Mouse (Mus musculus) induced T-regulatory cell, adult 2 months (primary cell): Measurements from ENCODE around the gene Tmem221.

ENCODE experiments used
- DNase-seq: peaks from one replicate; pipeline ENCODE4 v3.0.0-alpha.2; 2012; ENCODE audit warnings: low read depth

Gene Tmem221

GRCm38 (mm10) chr8:71547590-71547989 lies 11.1 kb downstream of the Tmem221 start:
- no peak for DNase-seq

DNA sequence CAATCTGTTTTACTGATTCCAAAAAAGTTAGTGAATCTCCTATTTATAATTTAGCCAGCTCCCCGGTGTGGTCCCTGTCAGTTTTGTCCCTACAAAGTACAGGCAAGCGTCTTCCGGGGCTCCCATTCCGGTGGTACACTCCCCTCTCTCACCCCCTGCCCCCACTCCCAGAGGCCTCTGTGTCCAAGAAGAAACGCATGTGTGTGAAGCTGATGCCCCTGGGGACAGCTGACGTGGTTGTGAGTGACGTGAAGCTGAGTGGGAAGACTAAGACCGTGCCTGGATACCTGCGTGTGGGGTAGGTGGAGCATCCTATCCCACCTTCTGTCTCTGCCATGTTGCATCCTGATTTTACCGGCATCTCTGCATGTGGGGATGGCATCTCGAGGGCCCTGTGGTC lies 13.6 kb downstream of the Tmem221 start:
- DNase-seq = no peak

- no peak for DNase-seq
Measured at GRCm38 (mm10) chr8:71543755-71544154, 14.9 kb downstream of the Tmem221 start.

DNA sequence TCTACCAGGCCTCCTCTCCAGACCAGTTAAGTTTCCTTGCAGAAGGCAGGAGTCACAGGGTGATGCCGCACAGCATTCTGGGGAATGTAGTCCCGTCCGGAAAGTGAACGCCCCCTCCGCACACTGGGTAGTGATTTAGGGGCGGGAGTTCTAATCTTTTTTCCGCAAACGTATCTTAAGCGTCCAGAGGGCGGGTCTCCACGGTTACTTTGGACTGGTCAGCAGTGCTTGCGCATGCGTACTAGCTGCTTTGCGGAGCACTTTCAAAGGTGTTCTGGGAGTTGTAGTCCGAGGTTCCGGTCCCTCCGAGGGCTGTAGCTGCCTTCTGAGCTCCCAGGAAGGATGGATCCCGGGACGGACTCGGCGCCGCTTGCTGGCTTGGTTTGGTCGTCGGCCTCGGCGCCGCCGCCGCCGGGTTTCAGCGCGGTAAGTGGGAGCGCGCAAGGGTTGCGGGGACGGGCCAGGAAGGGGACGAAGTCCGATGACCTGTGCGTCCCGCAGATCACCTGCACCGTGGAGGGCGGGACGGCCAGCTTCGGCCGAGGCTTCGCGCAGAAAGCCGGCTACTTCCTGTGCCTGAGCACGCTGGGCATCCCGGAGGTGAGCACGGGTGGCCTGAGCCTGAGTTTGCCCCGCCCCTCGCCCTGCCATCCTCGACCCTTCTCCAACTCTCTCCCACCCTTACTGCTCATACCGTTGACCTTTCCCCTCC lies 15.9 kb downstream of the Tmem221 start, which contains the start of gene Mvb12a:
TSS of gene Mvb12a (plus strand) at position 291 of the 712 bp plus-strand sequence.
- peak; percentile 98 for DNase-seq

- DNase-seq = peak; percentile 99
Measured at GRCm38 (mm10) chr8:71537028-71537867, 21.4 kb downstream of the Tmem221 start, which contains the start of gene Bst2. Gene Bst2, minus strand, starts transcription at chr8:71537456.

DNA sequence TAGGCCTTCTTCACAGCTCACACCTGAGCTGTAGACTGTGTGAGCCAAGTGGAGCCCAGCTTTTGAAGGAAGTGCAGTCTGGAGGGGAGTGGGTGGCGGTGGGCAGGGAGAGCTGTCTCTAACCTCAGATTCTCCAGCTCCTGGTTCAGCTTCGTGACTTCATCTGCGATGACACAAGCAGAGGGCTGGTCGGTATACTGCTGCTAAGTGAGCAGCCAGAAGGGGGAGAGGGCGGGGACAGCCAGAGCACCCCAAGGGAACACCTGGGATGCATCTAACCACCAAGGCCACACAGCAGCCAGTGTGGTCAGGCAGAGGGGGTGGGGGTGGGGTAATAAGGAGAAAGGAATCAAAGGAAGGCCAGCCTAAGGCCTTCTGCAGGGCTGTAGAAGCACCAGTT lies 23.0 kb downstream of the Tmem221 start:
- peak; percentile 43 for DNase-seq

DNA sequence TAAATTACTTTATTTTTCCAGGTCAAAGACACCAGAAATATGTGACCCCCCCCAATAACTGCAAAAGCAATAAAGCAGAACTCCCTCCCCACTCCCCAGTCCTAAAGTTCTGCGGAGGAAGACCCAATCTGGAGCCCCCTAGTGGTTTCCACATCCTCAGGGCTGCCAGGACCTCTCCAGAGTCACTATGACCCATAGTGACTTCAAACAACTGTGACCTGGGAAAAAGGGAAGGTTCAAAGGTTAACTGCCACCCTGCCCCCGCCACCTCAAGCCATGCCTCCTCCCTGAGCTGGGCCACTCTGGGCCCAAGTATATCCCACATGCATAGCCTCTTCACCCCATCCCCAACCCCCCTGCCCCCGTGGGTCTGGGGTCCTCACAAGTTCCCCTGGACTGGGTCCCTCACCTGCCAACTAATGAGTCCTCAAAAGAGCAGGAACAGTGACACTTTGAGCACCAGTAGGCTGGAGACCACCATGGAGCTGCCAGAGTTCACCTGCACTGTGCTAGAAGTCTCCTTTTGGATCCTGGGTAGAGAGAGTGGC lies 24.3 kb downstream of the Tmem221 start:
- no peak for DNase-seq

GRCm38 (mm10) chr8:71530735-71531467 lies 27.8 kb downstream of the Tmem221 start:
- peak; percentile 61 for DNase-seq

DNA sequence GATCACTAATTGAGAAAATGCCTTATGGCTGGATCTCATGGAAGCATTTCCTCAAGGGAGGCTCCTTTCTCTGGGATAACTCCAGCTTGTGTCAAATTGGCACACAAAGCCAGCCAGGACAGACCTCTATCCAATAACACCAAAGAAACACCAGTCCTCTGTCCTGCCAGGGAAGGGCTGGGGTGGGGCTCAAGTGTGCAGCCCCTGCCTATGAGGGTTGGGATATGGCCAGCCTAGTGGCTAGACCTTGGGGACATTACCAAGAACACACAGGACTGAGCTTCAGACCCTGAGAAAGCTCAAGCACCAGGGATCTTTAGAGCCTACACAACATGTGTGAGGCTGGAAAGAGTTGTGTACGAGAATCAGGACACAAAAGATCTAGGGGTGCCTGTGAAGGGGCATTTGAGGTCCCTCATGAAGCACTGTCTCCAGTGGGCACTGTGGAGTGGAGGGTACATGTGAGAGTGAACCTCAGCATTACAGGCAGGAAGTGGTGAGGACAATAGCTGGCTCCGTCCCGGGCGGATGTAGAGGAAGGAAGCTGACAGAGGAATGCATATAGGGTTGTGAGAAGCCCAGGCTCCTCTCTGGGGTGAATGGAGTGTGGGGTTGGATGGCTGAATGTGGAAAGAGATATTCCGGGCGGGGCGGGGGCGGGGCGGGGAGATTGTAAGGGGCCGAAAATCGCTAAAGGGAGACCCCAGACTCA lies 30.2 kb downstream of the Tmem221 start:
- DNase-seq = peak; percentile 67

GRCm38 (mm10) chr8:71527162-71527870 lies 31.4 kb downstream of the Tmem221 start:
- DNase-seq = no peak

GRCm38 (mm10) chr8:71526272-71526671 lies 32.4 kb downstream of the Tmem221 start:
- no peak for DNase-seq

DNA sequence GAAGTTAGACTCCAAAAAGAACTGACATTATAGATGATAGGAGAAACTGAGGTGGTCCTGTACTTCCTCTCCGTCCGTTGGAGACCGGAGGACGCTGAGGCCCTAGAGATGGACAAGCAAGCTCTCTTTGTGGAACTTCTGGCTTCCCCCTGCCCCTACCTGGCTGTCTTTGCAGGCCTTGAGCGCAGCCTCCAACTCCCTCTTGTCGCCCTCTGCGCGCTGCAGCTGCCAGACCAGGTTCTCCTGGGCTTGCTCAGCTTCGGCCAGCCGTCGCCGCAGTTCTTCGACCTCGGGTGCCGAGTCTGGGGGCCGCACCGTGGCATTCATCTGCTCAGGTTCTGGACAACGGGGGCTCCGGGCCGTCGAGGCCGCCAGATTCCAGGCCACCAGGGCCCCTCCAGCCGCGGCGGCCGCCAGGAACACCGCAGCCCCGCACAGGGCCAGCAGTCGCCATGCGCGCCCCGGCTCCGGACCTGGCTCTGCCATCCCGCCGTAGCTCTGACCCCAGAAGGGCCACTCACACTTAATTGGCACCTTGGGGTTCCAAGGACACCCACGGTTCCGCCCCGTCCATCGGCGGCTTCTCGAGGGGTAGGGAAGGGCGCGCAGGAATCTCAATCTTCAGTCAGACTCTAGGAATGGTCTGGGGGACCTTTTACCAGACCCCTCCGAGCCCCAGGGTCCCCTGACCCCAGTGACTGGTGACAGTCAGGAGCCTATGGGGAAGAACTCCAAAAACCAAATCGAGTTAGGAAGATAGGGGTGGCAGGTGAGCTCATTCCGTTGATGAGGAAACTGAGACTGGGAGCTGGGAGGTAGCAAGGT lies 33.2 kb downstream of the Tmem221 start, which contains the start of gene Ccdc194:
TSS of gene Ccdc194 (minus strand) at position 486 of the 825 bp plus-strand sequence.
- DNase-seq = no peak

DNA sequence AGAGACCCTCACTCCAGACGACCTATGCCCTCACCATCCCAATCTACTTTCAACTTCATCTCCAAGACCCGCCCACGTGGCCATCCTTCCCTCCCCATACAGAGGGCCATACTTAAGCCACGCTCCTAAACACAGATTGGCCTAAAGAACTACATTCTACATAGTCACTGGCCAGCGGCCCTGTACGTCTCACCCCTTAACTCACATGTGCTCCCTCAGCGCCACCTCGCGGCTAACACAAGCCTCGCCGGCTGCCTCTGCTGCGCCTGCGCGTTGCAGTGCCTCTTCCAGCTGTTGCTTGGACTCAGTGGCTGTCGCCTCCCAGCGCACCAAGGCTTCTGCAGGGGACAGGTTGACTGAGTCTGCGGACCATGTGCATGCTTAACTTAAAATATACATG lies 37.0 kb downstream of the Tmem221 start:
- DNase-seq = peak; percentile 95

DNA sequence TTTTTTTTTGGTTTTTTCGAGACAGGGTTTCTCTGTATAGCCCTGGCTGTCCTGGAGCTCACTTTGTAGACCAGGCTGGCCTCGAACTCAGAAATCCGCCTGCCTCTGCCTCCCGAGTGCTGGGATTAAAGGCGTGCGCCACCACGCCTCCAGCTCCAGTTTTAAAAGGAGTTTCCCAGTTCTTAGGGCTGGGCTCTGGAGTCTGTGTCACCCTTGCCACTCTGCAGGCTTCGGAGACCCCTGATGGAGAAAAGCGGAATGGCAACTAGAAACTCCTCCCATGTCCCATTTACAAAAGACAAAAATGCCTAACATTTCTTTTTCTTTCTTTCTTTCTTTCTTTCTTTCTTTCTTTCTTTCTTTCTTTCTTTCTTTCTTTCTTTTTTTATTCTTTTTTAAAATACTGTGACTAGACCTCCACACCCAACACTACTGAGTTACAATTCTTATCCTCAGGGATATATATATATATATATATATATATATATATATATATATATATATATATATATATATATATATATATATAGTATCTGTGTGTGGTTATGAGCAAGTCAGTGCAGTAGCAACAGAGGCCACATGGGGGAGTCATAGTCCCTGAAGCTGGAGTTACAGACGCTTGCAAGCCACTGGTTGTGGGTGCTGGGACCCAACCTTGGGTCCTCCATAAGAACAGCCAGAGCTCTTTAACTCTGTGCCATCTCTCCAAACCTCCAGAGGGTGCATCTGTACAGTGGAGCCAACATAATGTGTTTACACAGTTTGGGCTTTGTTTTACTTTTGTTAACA lies 39.4 kb downstream of the Tmem221 start:
- DNase-seq = peak; percentile 85

GRCm38 (mm10) chr8:71516786-71517185 lies 41.9 kb downstream of the Tmem221 start:
- DNase-seq = no peak

- no peak for DNase-seq
Measured at GRCm38 (mm10) chr8:71515043-71515442, 43.6 kb downstream of the Tmem221 start.

DNA sequence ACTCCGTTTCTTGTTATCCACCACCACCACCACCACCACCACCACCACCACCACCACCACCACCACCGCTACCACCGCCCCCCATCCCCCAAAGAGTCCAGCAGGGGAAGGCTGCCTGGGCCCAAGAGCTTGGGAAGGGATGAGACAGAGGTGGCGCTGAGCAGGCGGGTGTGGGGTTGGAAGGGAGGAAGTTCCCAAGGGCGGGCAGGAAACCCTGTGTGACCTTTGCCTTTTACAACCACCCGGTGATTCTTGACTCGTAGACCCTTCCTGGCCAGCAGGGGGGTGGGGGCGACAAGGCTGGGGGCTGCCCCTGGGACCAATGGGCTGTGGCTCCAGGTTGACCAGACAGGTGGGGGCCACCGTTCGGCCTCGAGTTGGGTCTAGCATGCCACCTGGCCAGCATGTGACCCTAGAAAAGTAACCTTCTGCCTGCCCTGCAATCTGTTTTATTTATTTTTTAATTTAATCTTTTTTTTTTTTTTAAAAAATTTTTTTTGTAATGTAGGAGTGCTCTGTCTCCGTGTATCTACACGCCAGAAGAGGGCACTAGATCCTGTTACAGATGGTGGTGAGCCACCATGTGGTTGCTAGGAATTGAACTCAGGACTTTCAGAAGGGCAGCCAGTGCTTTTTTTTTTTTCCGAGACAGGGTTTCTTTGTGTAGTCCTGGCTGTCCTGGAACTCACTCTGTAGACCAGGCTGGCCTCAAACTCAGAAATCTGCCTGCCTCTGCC lies 45.5 kb downstream of the Tmem221 start:
- no peak for DNase-seq

- DNase-seq = no peak
Measured at GRCm38 (mm10) chr8:71511644-71512043, 47.0 kb downstream of the Tmem221 start, which contains the start of gene Plvap. Gene Plvap, minus strand, starts transcription at chr8:71511752.
